Mouse (Mus musculus) spleen, postnatal 4 days (tissue): ENCODE data around the gene 1700025G04Rik.

Experiments used
- DNase-seq, 2 experiments: peaks; one replicate each; pipeline ENCODE4 v3.0.0; 2022; ENCODE audit warnings: low spot score in 2 of 2

1700025G04Rik gene

DNA sequence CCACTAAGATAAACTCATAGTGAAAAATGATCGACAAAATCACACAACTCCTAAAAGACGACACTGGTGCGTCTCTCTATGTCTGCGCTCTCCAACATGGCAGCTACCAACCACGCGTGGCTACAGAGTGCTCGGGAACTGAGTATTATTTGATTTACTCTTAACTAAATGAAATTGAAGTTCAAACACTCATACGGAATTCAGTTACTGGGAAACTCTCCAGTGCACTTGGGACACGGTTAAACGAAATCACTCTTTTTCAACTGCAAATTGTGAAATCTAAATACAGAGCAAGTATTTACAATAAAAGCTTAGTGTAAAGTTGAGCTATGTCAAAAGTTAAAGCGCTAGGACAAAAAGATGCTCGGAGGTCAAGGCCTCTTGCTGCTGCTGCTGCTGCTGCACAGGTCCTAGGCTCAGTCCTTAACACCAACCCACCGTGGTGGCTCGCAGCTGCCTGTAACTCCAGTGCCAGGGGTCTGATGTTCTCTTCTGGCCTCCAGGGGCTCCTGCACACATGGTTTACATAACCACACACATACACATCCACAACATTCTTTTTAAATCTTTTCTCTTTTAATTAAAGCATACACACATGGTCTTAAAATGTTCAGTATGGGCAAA is 13.6 kb downstream of the 1700025G04Rik start:
- DNase-seq = no peak

DNA sequence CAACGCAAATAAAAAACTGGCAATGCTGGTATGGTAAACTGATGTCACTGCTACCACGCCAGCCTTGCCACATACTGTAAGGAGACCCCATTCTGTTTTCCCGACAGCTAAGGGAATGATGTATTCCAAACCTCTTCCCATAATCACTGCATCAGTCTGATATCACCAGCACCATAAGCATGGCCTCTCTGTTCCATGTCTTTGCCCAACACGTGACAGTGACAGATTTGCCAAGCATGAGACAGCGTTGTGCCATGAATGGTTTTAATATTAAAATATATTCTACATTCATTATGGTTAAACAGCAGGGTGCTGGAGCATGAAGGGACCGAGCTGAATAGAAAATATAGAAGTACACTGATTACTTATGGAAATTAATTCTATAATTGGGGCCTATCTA is 14.2 kb downstream of the 1700025G04Rik start:
- DNase-seq = no peak

DNA sequence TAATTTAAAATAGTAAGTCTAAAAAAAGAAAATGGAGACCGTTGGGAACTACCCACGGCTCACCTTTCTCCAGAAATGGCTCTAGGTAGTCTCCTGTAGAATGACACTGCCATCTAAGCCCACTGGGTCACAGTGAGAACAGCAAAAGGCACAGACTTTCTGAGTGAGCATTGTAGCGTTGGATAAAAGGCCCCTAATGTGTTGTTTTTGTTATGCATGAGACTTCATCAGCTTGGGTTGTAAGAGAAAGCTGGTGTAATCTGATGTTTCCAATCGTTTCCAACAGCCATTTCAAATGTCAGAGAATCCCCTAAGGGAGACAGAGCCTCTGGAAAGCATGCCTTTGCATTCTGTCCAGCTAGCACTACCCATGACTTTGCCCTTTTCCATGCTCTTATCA is 19.5 kb downstream of the 1700025G04Rik start:
- DNase-seq = no peak

DNA sequence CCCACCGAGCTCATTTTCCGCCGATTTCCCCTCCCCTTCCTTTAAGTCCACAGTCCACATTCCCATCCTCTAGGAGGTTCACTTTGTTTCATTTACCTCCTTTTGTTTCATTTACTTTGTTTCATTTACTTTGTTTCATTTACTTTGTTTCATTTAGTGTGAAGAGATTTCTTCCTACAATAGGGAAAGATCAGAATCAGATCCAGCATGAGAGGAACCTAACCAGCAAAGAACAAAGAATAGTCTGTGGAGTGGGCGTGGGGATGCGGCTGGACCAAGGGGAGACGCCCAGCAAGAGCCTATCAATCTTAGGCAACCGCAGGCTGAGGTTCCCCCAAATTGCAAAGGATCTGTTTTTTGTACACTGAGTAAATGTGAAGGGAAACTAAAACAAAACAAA is 20.2 kb downstream of the 1700025G04Rik start:
- no peak for DNase-seq

DNA sequence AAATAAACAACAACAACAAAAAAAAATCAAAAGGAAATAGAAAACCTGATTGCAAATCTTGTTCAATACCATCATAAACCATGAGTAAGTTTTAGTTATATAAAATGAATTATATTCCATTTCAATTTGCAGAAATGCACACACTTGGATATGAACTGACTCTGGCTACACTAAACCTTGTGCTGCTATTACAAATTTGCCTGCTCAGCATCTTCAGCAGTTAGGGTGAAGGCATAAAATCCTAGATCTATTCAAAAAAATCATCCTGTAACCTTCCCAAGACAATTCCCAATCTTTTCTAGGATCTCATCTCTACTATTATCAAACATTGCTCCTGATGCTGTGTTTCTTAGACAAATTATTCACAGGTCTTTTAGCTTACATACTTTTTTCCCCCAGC is 22.0 kb downstream of the 1700025G04Rik start:
- DNase-seq = no peak

DNA sequence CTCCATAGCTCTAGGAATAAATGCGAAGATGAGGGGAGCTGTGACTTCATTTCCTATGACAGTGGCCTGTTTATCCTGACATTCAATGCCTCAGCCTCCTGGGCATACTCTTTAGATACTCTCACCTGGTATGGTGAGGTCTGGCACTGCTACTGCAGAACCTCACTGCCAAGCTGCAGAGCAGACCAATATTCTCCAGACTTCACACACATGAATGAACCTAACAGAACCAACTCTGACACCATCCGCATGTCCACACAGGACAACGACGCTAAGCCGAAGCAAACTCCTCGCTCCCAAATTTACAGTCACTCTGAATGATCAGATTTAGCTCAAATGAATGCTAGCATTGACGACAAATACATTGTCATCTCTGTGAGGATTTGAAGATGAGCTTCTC is 24.4 kb downstream of the 1700025G04Rik start:
- DNase-seq = no peak

DNA sequence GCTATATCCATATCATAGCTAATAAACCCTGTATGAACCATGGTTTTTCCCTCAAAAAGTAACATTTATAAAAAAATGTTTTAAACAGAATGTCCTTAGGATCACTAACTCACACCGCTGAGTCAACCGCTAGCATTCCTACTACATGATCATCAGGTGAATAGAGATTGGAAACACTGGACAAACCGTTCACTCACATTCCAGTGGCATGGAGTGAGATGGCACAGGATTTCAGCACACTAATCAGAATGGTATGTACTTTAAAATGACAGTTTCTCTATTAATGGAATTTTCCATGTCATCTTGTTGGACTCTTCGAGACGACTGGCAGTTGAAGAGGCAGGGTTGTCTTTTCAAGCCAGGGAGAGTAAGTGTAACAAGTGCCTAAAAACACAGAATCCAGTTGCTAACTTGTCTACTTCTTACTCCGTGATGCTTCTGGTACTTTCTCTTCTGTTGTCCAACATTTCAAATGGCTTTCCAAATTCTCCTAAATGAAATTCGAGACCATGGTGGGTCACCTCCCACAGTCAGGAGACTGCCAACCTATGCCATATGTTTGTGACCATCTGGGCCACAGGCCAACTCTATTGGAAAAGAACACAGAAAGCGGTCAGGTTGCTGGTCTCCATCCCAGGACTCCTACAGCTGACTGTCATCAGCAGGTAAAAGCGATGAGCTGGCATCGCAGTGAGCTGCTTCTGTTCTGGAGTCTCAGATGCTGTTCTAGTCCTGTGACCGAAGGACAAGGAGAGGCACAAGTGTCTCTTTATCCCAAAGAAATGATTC is 26.4 kb downstream of the 1700025G04Rik start:
- no peak for DNase-seq

DNA sequence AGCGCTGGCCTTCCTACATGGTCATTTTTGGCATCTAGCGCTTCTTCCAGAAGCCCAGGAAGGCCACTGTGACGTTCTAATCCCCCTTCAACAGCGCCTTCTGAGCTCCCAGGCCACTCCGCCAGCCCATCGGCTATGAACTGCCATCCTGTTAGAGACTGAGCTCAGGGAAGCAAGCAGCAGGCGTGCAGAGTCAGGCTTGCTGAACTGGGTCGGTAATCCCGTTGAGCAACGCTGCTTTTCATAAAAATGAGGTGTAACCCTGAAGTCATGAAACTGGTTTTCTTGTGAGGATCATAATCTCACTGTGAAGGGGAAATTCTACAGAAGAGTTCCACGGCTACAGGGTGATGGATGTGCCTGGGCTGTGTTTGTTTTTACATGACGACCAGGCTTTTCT is 28.2 kb downstream of the 1700025G04Rik start:
- DNase-seq = no peak

DNA sequence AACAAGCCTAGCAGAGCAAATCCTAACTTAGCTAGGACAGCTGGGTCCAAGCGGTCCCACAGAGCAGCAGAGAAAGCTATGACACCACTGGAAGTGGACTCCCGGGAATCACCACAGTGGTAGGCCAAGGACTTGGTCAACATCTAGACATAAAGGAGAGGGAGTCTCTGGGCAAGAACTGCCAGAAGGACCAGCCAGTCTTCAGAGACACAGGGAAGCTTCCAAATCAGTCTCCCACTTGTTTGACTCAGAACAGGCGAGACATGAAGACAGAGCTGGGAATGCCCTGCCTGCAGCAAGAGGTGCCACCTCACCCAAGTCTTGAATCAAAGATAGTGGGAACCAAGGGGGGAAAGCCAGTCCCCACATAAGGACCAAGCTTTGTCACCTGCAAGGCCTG is 29.7 kb downstream of the 1700025G04Rik start:
- no peak for DNase-seq

DNA sequence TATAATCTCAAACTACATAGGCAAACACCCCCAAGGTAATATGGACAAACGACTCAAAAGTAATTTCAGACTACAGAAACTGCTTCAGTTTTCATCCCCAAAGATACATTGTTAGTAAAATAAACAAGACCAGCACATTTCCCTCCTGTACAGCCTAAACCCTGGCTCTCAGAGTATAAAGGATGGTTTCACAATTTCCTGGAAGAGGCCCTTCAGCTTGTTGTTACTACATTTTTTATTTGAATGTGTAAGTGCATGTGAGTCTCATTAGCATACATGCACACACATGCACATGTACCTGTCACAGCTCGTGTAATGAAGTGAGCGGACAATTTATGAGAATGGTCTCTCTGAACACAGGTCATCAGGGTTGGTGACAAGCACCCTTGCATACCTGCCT is 31.1 kb downstream of the 1700025G04Rik start:
- DNase-seq = no peak

DNA sequence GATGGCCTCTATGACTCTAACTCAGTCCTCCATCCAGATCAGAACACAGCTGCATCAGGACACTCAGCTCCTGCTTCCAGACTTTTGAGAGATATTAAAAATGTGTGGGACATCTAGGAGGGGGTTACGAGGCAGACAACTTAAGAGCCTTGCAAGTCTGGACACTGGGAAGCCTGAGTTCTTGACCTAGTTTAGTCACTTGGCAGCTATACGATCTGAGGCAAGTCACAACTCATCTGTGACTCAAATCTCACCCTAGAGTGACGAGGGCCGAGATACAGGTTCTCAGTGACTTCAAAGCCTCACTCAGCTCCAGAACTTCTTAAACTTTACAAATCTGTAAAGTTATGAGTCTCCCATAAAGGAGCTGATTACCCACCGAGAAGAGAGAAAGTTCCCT is 36.8 kb downstream of the 1700025G04Rik start:
- no peak for DNase-seq

DNA sequence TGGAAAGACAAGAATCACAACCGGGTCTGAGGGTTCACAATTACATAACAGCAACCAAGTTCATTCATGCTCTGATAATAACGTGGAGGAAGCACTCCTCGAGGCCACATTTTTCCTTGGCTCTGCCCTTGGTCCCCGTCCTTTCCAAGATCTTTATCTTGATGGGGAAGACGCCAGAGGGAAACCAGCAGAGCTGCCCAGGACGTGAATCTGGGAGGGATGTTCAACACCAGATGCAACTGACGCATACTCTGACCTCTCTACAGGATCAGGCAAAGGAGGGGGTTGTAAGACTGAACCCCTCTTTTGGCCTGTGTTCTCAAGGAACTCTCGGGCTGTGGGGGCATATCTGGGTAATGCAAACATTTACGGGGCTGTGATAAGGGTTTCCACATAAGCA is 38.1 kb downstream of the 1700025G04Rik start:
- no peak for DNase-seq

DNA sequence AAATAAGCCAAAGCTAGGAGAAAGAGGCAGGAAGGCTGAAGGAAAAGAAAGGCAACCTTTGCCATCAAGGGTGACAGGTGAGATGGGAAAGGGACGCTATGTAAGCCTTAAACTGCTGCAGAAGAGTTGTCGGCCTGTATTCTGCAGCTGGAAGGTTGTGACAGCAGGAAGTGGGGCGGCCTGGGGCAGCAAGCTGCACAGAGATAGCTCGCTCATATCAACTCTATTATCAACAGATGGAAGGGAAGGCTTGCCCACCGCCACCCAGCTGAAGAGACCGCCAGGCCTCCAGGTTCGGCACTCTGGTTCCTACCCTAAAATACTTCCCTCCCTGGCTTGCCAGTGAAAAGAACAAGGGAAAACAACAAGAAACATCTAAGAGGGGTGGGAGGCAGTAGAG is 39.9 kb downstream of the 1700025G04Rik start:
- no peak for DNase-seq

DNA sequence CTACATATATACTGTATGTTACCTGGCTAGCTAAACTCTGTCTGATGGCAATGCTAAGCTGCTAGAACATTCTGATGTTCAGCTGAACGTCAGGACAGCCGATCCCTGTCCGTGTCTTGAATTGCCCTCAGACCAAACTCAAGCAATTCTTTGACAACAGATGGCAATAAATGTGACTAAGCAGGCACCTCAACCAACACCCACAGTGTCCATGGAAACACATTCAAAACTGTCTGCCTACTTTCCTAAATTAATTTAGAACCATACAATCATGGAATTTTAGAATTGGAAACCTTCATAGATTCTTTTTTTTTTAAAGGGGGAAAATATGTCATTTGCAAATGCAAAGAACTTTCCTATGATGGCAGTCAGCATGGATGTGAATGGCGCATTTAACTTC is 41.6 kb downstream of the 1700025G04Rik start:
- no peak for DNase-seq

DNA sequence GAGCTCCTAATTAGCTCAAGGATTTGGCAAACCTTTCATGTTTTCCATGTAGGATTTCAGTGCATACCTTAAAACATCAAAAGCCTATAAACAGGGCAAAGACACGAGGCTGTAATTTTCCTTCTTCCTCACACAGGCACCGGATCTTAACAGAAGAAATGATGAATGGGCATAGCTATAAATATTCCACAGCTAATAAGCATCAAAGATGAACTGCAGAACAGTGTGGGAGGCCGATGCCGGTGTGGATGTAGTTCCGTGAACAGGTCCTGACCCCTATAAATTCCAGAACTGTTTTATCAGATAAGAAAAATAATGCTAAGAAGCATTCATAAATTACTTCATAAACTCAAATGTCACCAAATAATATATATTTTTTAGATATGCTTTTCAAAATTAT is 42.5 kb downstream of the 1700025G04Rik start:
- DNase-seq = no peak

DNA sequence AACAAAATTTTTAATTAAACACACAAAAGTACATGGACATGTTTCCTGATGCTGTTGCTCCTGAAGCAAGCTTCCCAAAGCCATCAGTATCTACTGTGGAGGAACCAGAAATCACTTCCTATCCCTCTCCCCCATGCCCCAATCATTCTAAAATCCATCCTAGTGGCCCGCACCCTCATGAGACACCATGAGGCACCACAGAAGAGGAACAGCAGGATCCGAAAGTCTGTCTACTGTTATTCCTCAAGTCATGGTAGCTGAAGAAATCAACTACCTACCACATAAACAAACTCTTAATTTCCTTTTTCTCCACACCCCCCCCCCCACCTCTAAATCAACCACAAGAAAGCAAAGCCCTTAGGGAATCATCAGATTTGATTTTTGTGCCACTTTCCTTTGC is 46.5 kb downstream of the 1700025G04Rik start:
- DNase-seq = no peak

DNA sequence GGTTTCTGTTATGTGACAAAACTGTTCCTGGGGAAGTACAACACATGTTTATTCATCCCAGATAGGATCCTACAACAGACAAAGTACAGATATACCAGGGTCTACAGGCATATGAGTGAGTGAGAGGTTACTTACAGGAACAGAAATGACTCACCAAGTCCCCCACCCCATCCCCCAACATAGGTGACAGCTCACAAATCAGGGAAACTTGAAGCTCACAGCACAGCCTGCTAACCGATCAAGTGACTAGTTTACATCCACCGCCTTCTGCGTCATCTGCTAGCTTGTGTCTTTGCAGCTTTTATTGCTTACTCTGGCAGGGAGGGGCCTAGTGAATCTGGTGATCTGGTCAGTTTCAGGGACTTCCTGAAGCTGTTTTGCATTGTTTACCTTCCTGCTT is 47.5 kb downstream of the 1700025G04Rik start:
- DNase-seq = no peak

DNA sequence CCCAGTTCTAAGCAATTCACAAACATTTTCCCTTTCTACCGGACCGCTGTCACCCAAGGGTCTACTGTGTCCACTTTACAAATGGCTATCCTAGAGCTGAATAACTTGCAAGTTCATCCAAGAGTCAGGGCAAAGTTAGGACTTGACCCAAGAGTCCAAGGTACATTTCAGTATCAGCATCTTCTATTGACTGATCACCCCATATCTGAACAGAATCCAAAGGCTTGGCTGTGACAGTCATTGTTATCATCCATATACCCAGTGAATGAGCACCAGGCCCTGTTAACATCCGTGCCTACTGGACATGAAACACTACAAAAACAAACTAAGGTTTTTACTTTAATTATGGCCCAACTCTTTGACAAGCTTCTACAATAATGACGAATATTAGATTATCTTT is 48.9 kb downstream of the 1700025G04Rik start:
- DNase-seq = no peak

DNA sequence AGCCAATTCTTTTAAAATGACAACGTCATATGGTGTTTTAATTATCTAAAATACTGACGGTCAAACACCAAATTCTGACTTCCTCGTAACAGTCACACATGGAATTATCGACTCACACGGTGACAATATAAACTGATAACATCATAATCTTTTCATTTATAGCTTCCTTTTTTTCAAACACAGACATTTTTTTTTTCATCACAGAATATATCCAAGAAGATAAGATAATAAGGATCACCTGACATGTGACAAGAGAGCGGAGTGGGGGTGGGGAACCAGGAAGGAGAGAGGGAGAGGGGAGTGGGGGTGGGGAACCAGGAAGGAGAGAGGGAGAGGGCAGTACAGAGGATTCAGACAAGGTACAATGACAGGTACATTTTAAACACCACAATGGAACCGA is 49.9 kb downstream of the 1700025G04Rik start:
- DNase-seq = no peak

DNA sequence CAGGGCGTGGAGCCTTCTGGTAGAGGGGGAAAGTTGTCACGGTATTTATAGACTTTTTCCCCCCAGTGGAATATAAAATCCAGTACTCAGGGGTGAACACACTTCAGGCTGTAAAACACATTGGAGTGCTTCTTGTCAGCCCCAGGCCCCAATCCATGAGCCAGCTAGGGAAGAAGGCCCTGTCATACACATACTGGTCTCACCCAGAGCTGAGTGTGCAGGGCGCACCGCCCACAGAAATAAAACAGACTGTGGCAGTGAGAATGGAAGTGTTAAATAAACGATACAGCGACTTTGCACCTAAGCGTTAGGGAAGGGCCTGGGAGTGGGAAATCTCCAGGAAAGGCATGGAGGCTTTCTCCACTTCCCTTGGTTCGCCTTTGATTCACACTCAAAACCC is 50.3 kb downstream of the 1700025G04Rik start:
- DNase-seq = no peak

DNA sequence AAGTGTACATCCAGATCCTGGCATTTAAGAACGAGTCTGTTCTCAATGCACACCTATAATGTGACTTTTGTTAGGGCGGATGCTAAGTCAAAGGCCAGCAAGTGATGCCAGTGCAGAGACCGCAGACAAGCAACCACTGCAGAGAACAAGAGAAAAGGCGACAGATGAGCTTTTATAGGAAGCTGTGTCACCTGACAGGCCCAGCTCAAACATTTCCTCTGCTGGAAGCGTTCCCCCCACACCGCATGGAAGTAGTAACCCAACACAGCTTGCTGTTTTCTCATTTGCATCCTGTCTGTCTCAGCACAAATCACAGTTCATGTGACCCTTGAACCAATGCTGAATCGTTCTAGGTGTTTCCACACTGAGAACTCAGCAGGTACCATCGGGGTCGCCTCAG is 51.8 kb downstream of the 1700025G04Rik start:
- no peak for DNase-seq

DNA sequence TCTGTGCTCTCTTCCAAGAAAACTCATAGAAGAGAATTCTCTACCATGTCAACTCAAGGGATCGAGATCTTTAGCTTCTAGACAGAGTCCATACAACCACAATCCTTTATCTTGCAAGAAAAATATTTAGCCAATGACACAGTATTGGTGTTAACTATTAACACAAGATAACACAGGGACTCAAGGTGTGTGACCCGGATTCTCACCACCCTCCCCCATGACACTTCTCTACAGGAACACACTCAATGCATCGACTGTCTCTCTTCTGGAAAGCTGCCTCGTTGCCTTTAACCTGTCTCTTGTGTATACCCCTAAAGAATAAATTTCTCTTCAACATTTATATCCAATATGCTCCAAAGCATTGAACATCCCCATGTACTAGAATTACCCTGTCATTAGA is 52.3 kb downstream of the 1700025G04Rik start:
- no peak for DNase-seq

DNA sequence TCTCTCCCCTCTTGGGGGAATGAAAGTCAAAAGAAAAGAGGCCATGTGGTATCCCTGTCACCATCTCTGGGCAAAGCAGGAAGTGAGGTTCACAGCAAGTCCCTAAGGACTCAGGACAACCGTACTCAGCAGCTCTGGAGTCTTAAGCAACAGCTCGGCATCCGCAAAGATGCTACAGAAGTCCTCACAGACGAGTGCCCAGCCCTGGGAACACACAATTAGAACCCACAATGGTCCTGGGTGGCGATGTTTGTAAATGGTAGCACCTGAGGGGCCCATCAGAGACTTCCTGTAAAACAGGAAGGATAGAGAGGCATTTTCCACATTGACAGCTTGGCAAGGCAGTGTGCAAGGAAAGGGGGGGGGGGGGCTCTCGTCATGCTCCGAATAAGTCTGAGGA is 55.2 kb downstream of the 1700025G04Rik start:
- no peak for DNase-seq

DNA sequence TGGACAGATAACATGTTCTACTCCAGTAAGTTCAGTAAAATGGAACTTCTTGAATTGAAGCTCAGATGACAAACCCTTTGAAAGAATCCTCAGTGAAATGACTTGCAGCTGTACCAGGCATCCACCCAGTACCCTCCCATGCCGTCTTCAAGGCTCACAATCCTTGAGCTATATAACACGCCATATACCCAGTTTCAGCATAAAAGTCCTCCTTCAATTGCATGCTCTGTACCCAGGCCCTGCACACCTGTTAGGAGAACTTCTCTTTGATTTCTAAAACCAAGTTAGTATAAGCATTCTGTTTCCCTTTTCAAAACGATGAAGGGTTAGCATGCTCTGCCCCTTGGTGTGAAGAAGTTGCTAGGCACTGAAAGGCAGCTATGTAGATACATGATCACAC is 56.2 kb downstream of the 1700025G04Rik start:
- DNase-seq = no peak
